Comparison of ENCODE assay signal across 9 mouse cellular contexts in the genomic region with DNA sequence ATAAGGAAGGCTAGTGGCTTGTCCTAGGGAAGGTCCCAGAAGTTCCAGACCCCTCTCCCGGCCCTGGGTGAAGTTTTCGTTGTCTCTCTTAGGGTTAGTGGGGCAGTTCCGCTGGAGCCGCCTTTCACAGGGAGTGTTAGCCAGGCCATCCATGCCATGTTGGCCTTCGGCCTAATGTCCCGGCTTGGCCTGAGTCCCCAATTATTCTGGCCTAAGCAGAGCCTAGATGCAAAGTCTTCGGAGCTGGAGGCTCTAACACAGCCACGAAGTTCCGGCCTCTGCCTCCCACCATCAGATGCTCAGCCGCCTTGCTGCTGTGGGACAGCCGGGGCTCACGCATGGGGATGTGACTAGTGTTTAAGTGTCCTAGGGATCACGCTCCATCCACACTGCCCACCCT. TPM values are rescaled to one million over a fixed set of nuclear protein-coding genes. Genes with fewer than 3 reads are reported as not detected.
DNase-seq lines count a peak whose midpoint lies in the region; ATAC-seq and TF ChIP-seq lines count a peak whose summit lies in the region.
"Had no signal": no experiment of that assay in that cellular context is flagged by ENCODE, and none has a peak within 500 bp of the region (broad histone marks: within the 10 kb centered on the region; RNA-seq: fewer than 3 reads in every experiment).

No protein-coding gene starts in this region.

- DNase-seq in cerebellum, adult 18-20 months = peak; percentile 11 to 26
- no peak for DNase-seq in cerebellum, adult 11 months
- DNase-seq in MN1 (ENCODE audit: low spot score) = peak; percentile 49
- DNase-seq in gastrocnemius, postnatal 14 days = peak; percentile 55
- peak; percentile 66 for DNase-seq in lung, embryonic 14.5 days
- DNase-seq in stomach, postnatal 0 days (ENCODE audit: low spot score) = peak; percentile 29

- intact Hi-C loops in gastrocnemius, postnatal 14 days (cut with DNase I; ENCODE audit: low total_unique reads) = loop anchor here (5.0 to 10.0 kb wide), 2 partner anchors 72 to 175 kb away; partner anchors contain the start of genes Capza1, St7l and Wnt2b

- peak overlapping the region; percentile 93 for H3K27ac ChIP-seq in intestine, postnatal 0 days (ENCODE audit: low read depth, low read length)
- H3K27ac ChIP-seq in lung, embryonic 14.5 days (ENCODE audit: low read depth) = peak overlapping the region; percentile 88
- H3K27ac ChIP-seq in stomach, postnatal 0 days (replicated peaks) = peak overlapping the region; percentile 94

- peaks cover 24% of the 10 kb centered on the region for H3K36me3 ChIP-seq in intestine, postnatal 0 days (ENCODE audit: control insufficient read depth, insufficient read depth)
- H3K36me3 ChIP-seq in lung, embryonic 14.5 days (ENCODE audit: insufficient read depth) = peaks cover 33% of the 10 kb centered on the region
- H3K36me3 ChIP-seq in stomach, postnatal 0 days (ENCODE audit: control insufficient read depth, insufficient read depth, low read length) = 0 out of 2 replicates have a peak, but pooled peaks cover 3% of the 10 kb centered on the region

- 36% methylated on average over 13 of the region's 13 CpGs for WGBS in intestine, postnatal 0 days
- 17% methylated on average over 13 of the region's 13 CpGs for WGBS in lung, embryonic 14.5 days
- 23% methylated on average over 13 of the region's 13 CpGs for WGBS in stomach, postnatal 0 days

- H3K27me3 ChIP-seq in intestine, postnatal 0 days (replicated peaks; ENCODE audit: control insufficient read depth, insufficient read depth, low read length) = no peaks in the 10 kb centered on the region
- H3K27me3 ChIP-seq in lung, embryonic 14.5 days (ENCODE audit: insufficient read depth, low read length) = no peaks in the 10 kb centered on the region
- H3K27me3 ChIP-seq in stomach, postnatal 0 days (ENCODE audit: control insufficient read depth, insufficient read depth, low read length) = no peaks in the 10 kb centered on the region

- no peaks in the 10 kb centered on the region for H3K9me3 ChIP-seq in intestine, postnatal 0 days (ENCODE audit: control insufficient read depth)
- H3K9me3 ChIP-seq in lung, embryonic 14.5 days (ENCODE audit: low read depth, low read length) = no peaks in the 10 kb centered on the region
- no peaks in the 10 kb centered on the region for H3K9me3 ChIP-seq in stomach, postnatal 0 days (ENCODE audit: control insufficient read depth, low read length)

- no peak for TF ChIP-seq CTCF in intestine, postnatal 0 days (IDR thresholded peaks at IDR 0.05; ENCODE audit: low read depth)
- no peak for TF ChIP-seq CTCF in lung, embryonic 14.5 days (IDR thresholded peaks at IDR 0.05; ENCODE audit: low read depth)
- TF ChIP-seq CTCF in stomach, postnatal 0 days (IDR thresholded peaks at IDR 0.05; ENCODE audit: low read depth) = no peak

- H3K4me2 ChIP-seq in intestine, postnatal 0 days (replicated peaks; ENCODE audit: low read depth) = peak overlapping the region; percentile 86
- H3K4me2 ChIP-seq in lung, embryonic 14.5 days = peak overlapping the region; percentile 80
- peak overlapping the region; percentile 74 for H3K4me2 ChIP-seq in stomach, postnatal 0 days (replicated peaks; ENCODE audit: low read depth)

- no peak for ATAC-seq in intestine, postnatal 0 days
- ATAC-seq in lung, embryonic 14.5 days (ENCODE audit: insufficient read depth) = no peak
- ATAC-seq in stomach, postnatal 0 days (ENCODE audit: low FRiP score, low TSS enrichment) = no peak
- no peak for ATAC-seq in inflammation-experienced regulatory T-cells, adult 6 months

- peak overlapping the region; percentile 92 for H3K9ac ChIP-seq in intestine, postnatal 0 days (ENCODE audit: low read depth, low read length)
- peak overlapping the region; percentile 79 for H3K9ac ChIP-seq in lung, embryonic 14.5 days
- peak overlapping the region; percentile 79 for H3K9ac ChIP-seq in stomach, postnatal 0 days (ENCODE audit: low read length)

- TF ChIP-seq EP300 in stomach, postnatal 0 days (optimal IDR thresholded peaks at IDR 0.05) = no peak

- H3K4me1 ChIP-seq in intestine, postnatal 0 days (replicated peaks; ENCODE audit: control insufficient read depth, insufficient read depth, low read length) = peaks cover 17% of the 10 kb centered on the region
- peaks cover 27% of the 10 kb centered on the region for H3K4me1 ChIP-seq in lung, embryonic 14.5 days (ENCODE audit: insufficient read depth)
- peaks cover 18% of the 10 kb centered on the region for H3K4me1 ChIP-seq in stomach, postnatal 0 days (replicated peaks; ENCODE audit: control insufficient read depth, insufficient read depth)

- H3K4me3 ChIP-seq in intestine, postnatal 0 days (ENCODE audit: low read depth, low read length) = peak overlapping the region; percentile 80
- peak overlapping the region; percentile 64 for H3K4me3 ChIP-seq in lung, embryonic 14.5 days (ENCODE audit: low read depth, low read length)
- H3K4me3 ChIP-seq in stomach, postnatal 0 days (ENCODE audit: low read depth, low read length) = peak overlapping the region; percentile 71

RNA-seq across cellular contexts. Expression of gene Rhoc, which starts 1.6 kb away (rescaled TPM):
- 10 to 100 TPM; 59.8 to 78.3 TPM for total RNA-seq in gastrocnemius, postnatal 14 days (2021)
- 316 and 320 TPM in 2 replicates for polyA plus RNA-seq in intestine, postnatal 0 days (2015; fragmentation: Nextera tagmentation; extraction: Ambion mirVana)
- 142 and 145 TPM in 2 replicates for polyA plus RNA-seq in lung, embryonic 14.5 days (2014; fragmentation: Nextera tagmentation; extraction: Ambion mirVana)
- polyA plus RNA-seq in stomach, postnatal 0 days (2015; fragmentation: Nextera tagmentation; extraction: Ambion mirVana) = 126 and 130 TPM in 2 replicates
- polyA plus RNA-seq in inflammation-experienced regulatory T-cells, adult 6 months (2017; shearing (Covaris generic)) = 10 to 100 TPM in 1 of 3 experiments, 1 to 10 TPM in 2; 1.2 to 14.7 (median 2.5) TPM

RNA-seq across cellular contexts. Expression of gene Fam19a3, which starts 8.2 kb away (rescaled TPM):
- 1 to 10 TPM; 3.2 to 4.0 TPM for total RNA-seq in gastrocnemius, postnatal 14 days (2021)
- 0.05 and 0.22 TPM in 2 replicates for polyA plus RNA-seq in intestine, postnatal 0 days (2015; fragmentation: Nextera tagmentation; extraction: Ambion mirVana)
- polyA plus RNA-seq in lung, embryonic 14.5 days (2014; fragmentation: Nextera tagmentation; extraction: Ambion mirVana) = 0.07 TPM in 1 of 2 replicates, not detected in the other
- 0.17 TPM in 1 of 2 replicates, not detected in the other for polyA plus RNA-seq in stomach, postnatal 0 days (2015; fragmentation: Nextera tagmentation; extraction: Ambion mirVana)
- polyA plus RNA-seq in inflammation-experienced regulatory T-cells, adult 6 months (2017; shearing (Covaris generic)) = 1 to 10 TPM in 1 of 3 experiments, under 1 TPM in 2; 0.40 to 1.5 (median 0.50) TPM
- polyA plus RNA-seq: erythroblast, embryonic 14.5 days had no signal

RNA-seq across cellular contexts. Expression of gene Ppm1j, which starts 9.0 kb away (rescaled TPM):
- 10 to 100 TPM; 34.7 to 37.9 TPM for total RNA-seq in gastrocnemius, postnatal 14 days (2021)
- polyA plus RNA-seq in intestine, postnatal 0 days (2015; fragmentation: Nextera tagmentation; extraction: Ambion mirVana) = 22.3 and 24.4 TPM in 2 replicates
- polyA plus RNA-seq in lung, embryonic 14.5 days (2014; fragmentation: Nextera tagmentation; extraction: Ambion mirVana) = 2.7 and 3.7 TPM in 2 replicates
- polyA plus RNA-seq in stomach, postnatal 0 days (2015; fragmentation: Nextera tagmentation; extraction: Ambion mirVana) = 2.4 and 2.8 TPM in 2 replicates
- 10 to 100 TPM; 19.0 to 23.8 (median 22.1) TPM for polyA plus RNA-seq in inflammation-experienced regulatory T-cells, adult 6 months (2017; shearing (Covaris generic))
- polyA plus RNA-seq: erythroblast, embryonic 14.5 days had no signal

RNA-seq across cellular contexts. Expression of gene Mov10, which starts 28.5 kb away (rescaled TPM):
- total RNA-seq in gastrocnemius, postnatal 14 days (2021) = 1 to 10 TPM; 3.0 to 4.8 TPM
- polyA plus RNA-seq in intestine, postnatal 0 days (2015; fragmentation: Nextera tagmentation; extraction: Ambion mirVana) = 144 and 157 TPM in 2 replicates
- 51.0 and 53.9 TPM in 2 replicates for polyA plus RNA-seq in lung, embryonic 14.5 days (2014; fragmentation: Nextera tagmentation; extraction: Ambion mirVana)
- polyA plus RNA-seq in stomach, postnatal 0 days (2015; fragmentation: Nextera tagmentation; extraction: Ambion mirVana) = 28.1 and 30.4 TPM in 2 replicates
- 10 to 100 TPM; 24.0 to 29.1 (median 26.9) TPM for polyA plus RNA-seq in inflammation-experienced regulatory T-cells, adult 6 months (2017; shearing (Covaris generic))
